Mouse (Mus musculus) brown adipose tissue, adult 24 weeks (tissue): ENCODE results near the gene Ripor2. TPM values are rescaled to one million over a fixed set of nuclear protein-coding genes. Genes with fewer than 3 reads are reported as not detected.

Experiments used
- H3K27ac ChIP-seq: fragments of 200-500 bp; replicated peaks from 2 replicates; pipeline ENCODE4 v1.5.1; 2012; ENCODE audit warnings: low read depth, mild to moderate bottlenecking, low read length
- H3K4me1 ChIP-seq: fragments of 200-500 bp; 2 replicates; pipeline ENCODE4 v1.6.1; 2012; ENCODE audit warnings: low read length, mixed read lengths; ENCODE audit not compliant: control insufficient read depth, insufficient read depth, insufficient read length
- H3K4me3 ChIP-seq: fragments of 200-500 bp; 2 replicates; pipeline ENCODE4 v1.5.1; 2012; ENCODE audit warnings: low read depth, mild to moderate bottlenecking, low read length, moderate library complexity; ENCODE audit not compliant: insufficient read depth
- polyA plus RNA-seq: library from polyadenylated mRNA; stranded (reverse); fragments of >200 nt; gene quantifications from 2 replicates; pipeline ENCODE4 v1.2.4, GENCODE M21; 2012; ENCODE audit not compliant: missing spikeins, insufficient read depth, insufficient read length

Gene Ripor2
- polyA plus RNA-seq, 1 experiment: 3.8 TPM

GRCm38 (mm10) chr13:24640836-24641385 is 58.9 kb downstream of the Ripor2 start:
- H3K4me3 ChIP-seq: no peak overlapping the region
- H3K27ac ChIP-seq: peak overlapping the region; percentile 36; the same call in 1 of the 2 replicates
- H3K4me1 ChIP-seq: peaks cover 16% of the 10 kb centered on the region

DNA sequence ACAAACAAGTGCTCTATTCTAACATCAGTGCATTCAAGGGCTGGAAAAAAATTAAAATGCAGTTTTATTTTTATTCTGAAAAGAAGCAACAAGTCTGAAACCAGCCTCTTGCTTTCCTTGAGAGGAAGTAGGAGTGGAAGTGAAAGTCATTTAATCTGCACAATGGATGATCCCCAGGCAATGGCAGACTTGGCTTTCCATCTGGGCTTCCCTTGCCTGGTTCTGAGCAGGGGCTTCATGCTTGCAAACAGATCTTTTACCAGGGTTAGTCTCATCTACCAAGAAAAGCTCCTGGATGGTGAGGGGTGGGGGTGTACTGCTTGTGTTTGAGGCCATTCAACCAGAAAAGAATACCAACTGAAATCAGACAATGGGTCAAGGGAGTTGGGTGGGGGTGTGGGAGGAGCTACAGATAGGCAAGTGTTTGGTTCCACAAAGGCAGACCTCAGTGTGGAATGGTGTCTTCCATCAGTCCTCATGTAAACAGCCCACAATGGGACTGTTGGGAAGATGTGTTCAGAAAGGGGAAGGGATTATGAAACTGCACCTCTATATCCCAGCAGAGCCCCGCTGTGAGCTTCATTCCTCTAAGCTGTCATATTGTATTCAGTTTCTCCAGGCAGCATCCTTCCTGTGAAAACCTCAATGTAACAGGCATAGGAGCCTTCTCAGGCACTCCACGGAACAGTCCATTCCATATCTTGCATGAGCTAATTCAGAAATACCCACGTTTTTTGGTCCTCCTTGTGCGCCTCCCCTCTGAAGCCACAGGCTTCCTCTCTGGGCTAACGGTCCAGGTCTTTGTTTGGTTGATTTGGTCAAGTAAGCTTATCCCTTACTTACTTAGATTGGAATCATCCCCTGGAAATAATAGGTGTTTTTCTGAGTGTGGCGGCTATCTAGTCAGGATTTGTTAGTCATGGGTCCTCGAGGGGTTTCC is 59.8 kb downstream of the Ripor2 start:
- Histone ChIP-seq H3K27ac (no peak overlapping the region), H3K4me3 (no peak overlapping the region), H3K4me1 (peaks cover 16% of the 10 kb centered on the region)

DNA sequence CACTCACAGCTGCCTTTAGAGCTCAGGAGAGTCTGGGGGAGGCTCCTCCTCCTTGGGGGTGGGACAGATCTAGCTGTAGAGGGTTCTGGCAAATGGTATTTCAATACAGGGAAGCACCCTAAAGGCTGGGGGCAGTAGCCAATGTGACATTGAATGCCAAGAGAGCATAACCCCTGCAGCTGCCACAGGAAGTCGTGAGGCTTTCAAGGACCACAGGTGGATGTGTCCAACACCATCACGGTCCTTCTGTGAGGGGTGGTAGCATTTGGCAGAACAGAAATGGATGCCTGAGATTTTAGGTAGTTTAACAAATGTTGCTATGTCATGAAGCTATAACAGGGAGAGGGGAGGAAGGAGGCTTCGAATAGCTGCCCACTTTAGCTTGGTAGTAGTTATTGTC is 63.2 kb downstream of the Ripor2 start:
- Histone ChIP-seq H3K4me1 (peaks cover 9% of the 10 kb centered on the region; the same call in 1 of the 2 replicates), H3K27ac (no peak overlapping the region), H3K4me3 (no peak overlapping the region)

- Histone ChIP-seq H3K27ac (no peak overlapping the region; the same call in 1 of the 2 replicates), H3K4me1 (peaks cover 8% of the 10 kb centered on the region; the same call in 1 of the 2 replicates)
These were observed 64.3 kb downstream of the Ripor2 start for GRCm38 (mm10) chr13:24646324-24646723.

GRCm38 (mm10) chr13:24647444-24647843 is 65.5 kb downstream of the Ripor2 start:
- Histone ChIP-seq H3K4me3 (no peak overlapping the region), H3K4me1 (peaks cover 8% of the 10 kb centered on the region; the same call in 1 of the 2 replicates), H3K27ac (no peak overlapping the region)

More at GRCm38 (mm10) chr13:24646324-24646723, 64.3 kb downstream of the Ripor2 start:
- no peak overlapping the region for H3K4me3 ChIP-seq

DNA sequence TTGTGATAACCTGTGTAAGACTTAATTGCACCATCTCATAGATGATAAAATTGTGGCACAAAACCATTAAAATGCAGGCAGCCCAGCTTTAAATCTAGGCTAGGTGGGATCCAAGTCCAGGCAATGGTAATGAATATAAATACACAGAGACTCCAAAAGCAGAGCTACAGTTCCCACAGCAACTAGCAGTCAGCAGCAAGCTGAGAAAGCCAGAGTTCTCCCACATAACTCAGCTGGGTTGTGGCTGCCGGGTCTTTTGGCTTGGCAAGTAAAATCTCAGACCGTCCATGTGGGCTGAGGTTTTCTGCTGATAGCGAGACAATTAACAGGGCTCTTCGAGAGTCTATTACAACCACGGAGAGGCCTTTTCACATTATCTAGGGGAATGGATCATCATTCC is 66.0 kb downstream of the Ripor2 start:
- Histone ChIP-seq H3K27ac (no peak overlapping the region), H3K4me1 (peaks cover 8% of the 10 kb centered on the region; the same call in 1 of the 2 replicates), H3K4me3 (no peak overlapping the region)

GRCm38 (mm10) chr13:24648668-24649067 is 66.7 kb downstream of the Ripor2 start:
- no peak overlapping the region for H3K27ac ChIP-seq
- H3K4me3 ChIP-seq: no peak overlapping the region
- peaks cover 3% of the 10 kb centered on the region; the same call in 1 of the 2 replicates for H3K4me1 ChIP-seq

GRCm38 (mm10) chr13:24649099-24649498 is 67.1 kb downstream of the Ripor2 start:
- Histone ChIP-seq H3K27ac (no peak overlapping the region), H3K4me1 (peaks cover 2% of the 10 kb centered on the region; the same call in 1 of the 2 replicates), H3K4me3 (no peak overlapping the region)

- no peak overlapping the region for H3K4me3 ChIP-seq
- no peak overlapping the region for H3K27ac ChIP-seq
- H3K4me1 ChIP-seq: no peaks in the 10 kb centered on the region
These were observed 69.0 kb downstream of the Ripor2 start for GRCm38 (mm10) chr13:24651018-24651417.

GRCm38 (mm10) chr13:24654919-24655635 is 73.1 kb downstream of the Ripor2 start:
- H3K4me3 ChIP-seq: no peak overlapping the region
- no peaks in the 10 kb centered on the region for H3K4me1 ChIP-seq
- no peak overlapping the region for H3K27ac ChIP-seq

- no peak overlapping the region for H3K4me3 ChIP-seq
- H3K4me1 ChIP-seq: no peaks in the 10 kb centered on the region
- no peak overlapping the region for H3K27ac ChIP-seq
These were observed 74.9 kb downstream of the Ripor2 start for GRCm38 (mm10) chr13:24656719-24657497.

DNA sequence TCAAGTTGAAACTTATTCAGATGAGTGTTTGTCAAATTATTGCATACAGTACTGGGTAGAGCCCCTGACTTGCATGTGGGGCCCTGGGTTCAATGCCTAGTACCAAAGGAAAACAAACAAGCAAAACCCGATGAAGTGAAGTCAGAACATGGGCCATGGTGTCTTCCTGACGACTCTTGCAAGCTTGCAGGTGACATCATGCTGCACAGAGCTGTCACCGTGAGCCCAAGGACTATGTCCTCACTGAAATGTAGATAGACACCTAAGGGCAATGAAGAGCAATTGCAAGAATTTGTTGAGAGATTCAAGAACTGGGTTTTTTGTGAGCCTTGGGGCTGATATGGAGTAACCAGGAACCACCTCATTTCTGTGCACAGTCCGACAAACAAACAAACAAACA is 84.8 kb downstream of the Ripor2 start:
- no peak overlapping the region for H3K4me3 ChIP-seq
- no peak overlapping the region for H3K27ac ChIP-seq
- H3K4me1 ChIP-seq: no peaks in the 10 kb centered on the region

- no peaks in the 10 kb centered on the region for H3K4me1 ChIP-seq
- H3K4me3 ChIP-seq: no peak overlapping the region
- no peak overlapping the region for H3K27ac ChIP-seq
These were observed 86.6 kb downstream of the Ripor2 start for GRCm38 (mm10) chr13:24668556-24668955.

GRCm38 (mm10) chr13:24670676-24671075 is 88.7 kb downstream of the Ripor2 start:
- H3K27ac ChIP-seq: no peak overlapping the region
- no peak overlapping the region for H3K4me3 ChIP-seq
- H3K4me1 ChIP-seq: no peaks in the 10 kb centered on the region
